Mouse (Mus musculus) heart, postnatal 0 days (tissue): Measurements from ENCODE around the gene Hykk.

ENCODE experiments used
- CTCF ChIP-seq: IDR thresholded peaks from 2 replicates; pipeline ENCODE4 v1.5.1; 2016; ENCODE audit warnings: antibody characterized with exemption, control low read depth, low read depth
- EP300 ChIP-seq: IDR thresholded peaks from 2 replicates; pipeline ENCODE4 v1.6.1; 2016; ENCODE audit warnings: antibody characterized with exemption, low read depth

GRCm38 (mm10) chr9:54994381-54994780 lies 77.3 kb downstream of the Hykk start:
- TF ChIP-seq CTCF: no peak
- TF ChIP-seq EP300: no peak
